Mouse (Mus musculus) macrophage (primary cell): ENCODE results near the gene Tnfrsf19. TPM values are rescaled to one million over a fixed set of nuclear protein-coding genes. Genes with fewer than 3 reads are reported as not detected.

Source experiments
- H3K27ac ChIP-seq: fragments of 350-480 bp; formaldehyde crosslinking; 2 replicates; pipeline ENCODE4 v1.9.0; 2021
- H3K36me3 ChIP-seq: fragments of 350-480 bp; formaldehyde crosslinking; 2 replicates; pipeline ENCODE4 v1.9.0; 2021; ENCODE audit errors: inconsistent target
- H3K4me3 ChIP-seq: fragments of 350-480 bp; formaldehyde crosslinking; 2 replicates; pipeline ENCODE4 v1.9.0; 2021; ENCODE audit errors: inconsistent target
- H3K79me2 ChIP-seq: fragments of 350-480 bp; formaldehyde crosslinking; 2 replicates; pipeline ENCODE4 v1.9.0; 2021; ENCODE audit errors: inconsistent target
- WGBS: methylation state at CpG from one replicate; pipeline ENCODE4 v1.1.7; 2026; ENCODE audit warnings: inconsistent platforms; ENCODE audit not compliant: missing documents; 5-methylcytosine and 5-hydroxymethylcytosine counted together
- polyA plus RNA-seq: library from polyadenylated mRNA; stranded (reverse); fragments of 250-400 nt; gene quantifications from 3 replicates; pipeline ENCODE4 v1.2.4, GENCODE M21; 2018; ENCODE audit warnings: inconsistent platforms

Gene Tnfrsf19
- polyA plus RNA-seq, 1 experiment from 2014 or later: not detected

DNA sequence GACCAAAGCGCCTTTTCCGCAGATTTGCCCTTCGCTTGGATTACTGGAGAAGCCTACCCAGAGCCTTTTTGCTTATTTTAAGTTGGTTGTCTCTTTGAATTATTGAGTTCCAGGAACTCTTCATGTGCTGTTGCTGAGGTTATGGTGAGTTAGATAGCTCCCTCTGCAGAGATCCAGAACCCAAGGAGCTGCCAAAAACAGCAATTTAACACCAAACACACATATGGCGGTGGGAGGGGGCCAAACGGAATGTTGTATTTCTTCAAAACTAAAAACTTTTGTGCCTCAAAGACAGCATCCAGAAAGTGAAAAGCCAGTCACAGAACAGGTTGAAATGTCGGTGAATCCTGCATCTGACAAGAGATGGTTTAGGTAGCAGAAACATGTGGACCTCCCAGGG lies 42.6 kb downstream of the Tnfrsf19 start:
- H3K27ac ChIP-seq: no peak overlapping the region
- H3K79me2 ChIP-seq: no peaks in the 10 kb centered on the region
- no peak overlapping the region for H3K4me3 ChIP-seq
- 94% methylated on average over 6 of the region's 6 CpGs for WGBS
- H3K36me3 ChIP-seq: no peaks in the 10 kb centered on the region

DNA sequence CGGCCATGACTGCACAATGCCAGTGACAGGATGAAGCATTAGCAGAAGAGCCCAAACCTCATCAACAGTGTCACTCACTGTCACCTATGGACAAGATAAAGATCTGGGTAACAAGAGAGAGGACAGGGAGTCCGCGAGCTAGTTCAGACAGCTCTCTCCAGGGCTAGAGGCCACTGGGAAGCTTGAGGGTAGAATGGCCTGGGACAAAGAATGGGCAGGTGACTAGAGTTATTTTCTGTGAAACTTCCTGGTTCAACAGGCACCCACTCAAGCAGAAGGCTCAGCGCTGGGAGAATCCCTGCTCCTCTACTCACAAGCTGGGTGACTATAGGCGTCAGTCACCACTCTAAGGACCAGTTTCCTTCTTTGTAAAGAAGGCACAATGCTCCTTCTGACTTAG lies 46.2 kb downstream of the Tnfrsf19 start:
- WGBS: 85% methylated on average over 5 of the region's 5 CpGs
- no peak overlapping the region for H3K27ac ChIP-seq
- no peaks in the 10 kb centered on the region for H3K79me2 ChIP-seq
- no peak overlapping the region for H3K4me3 ChIP-seq
- H3K36me3 ChIP-seq: no peaks in the 10 kb centered on the region

DNA sequence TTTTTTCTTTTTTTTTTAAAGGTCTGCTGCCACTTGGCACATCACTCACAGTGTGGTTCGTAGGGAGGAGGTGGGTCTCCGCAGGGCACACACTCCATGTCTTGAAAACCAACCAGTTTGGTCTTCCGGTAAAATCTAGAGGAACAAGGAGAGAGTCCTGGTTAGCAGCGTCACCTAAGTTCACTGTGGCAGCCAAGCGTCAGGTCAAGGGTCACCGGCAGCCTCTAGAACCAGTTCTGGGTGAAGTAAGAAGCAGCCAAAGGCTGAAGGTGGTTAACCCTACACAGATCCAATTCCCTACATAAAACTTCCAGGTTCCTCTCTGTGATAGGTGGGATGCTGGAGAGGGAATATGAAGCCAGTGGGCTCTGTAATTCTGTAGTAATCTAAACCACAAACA lies 49.7 kb downstream of the Tnfrsf19 start:
- H3K4me3 ChIP-seq: no peak overlapping the region
- WGBS: 90% methylated on average over 6 of the region's 6 CpGs
- no peaks in the 10 kb centered on the region for H3K79me2 ChIP-seq
- H3K27ac ChIP-seq: no peak overlapping the region
- no peaks in the 10 kb centered on the region for H3K36me3 ChIP-seq

DNA sequence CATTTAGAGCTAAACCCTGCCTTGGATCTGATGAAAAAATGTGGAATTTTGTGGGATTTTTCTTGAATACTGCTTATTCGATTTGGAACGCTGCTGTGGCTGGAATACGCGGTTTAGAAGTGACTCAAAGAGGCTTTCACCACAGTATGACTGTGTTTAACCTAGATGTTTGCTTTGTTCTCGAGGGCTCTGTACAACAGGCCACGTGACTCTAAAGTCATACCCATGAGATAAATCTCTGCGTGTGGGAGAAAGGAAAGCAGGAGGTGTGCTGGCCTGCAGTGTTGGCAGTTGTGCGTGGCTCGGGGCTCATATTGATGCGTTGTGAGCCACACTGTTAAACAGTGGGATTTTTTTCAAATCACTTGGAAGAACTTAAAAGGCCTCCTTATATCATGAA lies 52.8 kb downstream of the Tnfrsf19 start:
- 90% methylated on average over 10 of the region's 10 CpGs for WGBS
- no peak overlapping the region for H3K27ac ChIP-seq
- H3K4me3 ChIP-seq: no peak overlapping the region
- no peaks in the 10 kb centered on the region for H3K79me2 ChIP-seq
- H3K36me3 ChIP-seq: no peaks in the 10 kb centered on the region

DNA sequence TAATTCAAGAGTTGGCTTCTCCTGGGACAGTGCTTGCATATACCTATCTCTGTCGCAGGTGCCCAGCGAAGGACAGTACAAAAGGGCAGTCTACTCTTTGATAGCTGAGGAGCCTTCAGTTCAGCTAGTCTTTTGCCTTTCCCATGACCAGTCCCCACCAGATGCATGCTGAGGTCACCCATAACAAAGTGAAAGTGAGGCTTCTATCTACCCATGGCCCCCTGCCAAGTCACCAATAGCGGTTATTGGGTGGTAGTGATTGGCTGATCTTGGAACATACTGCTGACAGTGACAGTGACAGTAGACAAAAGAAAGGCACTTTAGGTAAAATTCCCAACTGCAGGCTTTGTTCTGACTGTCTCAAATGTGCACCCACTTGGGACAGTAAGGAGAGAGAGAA lies 53.2 kb downstream of the Tnfrsf19 start:
- H3K27ac ChIP-seq: no peak overlapping the region
- H3K4me3 ChIP-seq: no peak overlapping the region
- H3K36me3 ChIP-seq: no peaks in the 10 kb centered on the region
- H3K79me2 ChIP-seq: no peaks in the 10 kb centered on the region
- WGBS: 87% methylated on average over 3 of the region's 3 CpGs

DNA sequence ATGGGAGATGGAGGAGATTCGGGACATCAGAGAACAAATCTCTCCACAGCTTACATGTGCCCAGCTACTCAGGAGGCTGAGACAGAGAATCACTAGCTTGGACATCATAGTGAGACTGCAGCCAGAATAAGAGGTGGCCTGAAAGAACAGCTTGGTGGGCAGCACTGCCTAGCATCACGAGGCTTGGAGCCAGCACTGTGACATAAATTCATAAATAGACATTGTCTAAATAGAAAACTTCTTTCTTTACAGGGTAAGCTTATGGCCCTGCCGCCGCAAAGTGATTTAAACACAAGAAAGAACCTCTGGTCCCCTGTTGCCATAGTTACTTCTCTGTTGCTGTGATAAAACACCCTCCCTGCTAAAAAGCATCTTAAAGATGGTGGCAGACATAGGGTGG lies 54.1 kb downstream of the Tnfrsf19 start:
- H3K27ac ChIP-seq: no peak overlapping the region
- H3K79me2 ChIP-seq: no peaks in the 10 kb centered on the region
- no peak overlapping the region for H3K4me3 ChIP-seq
- 83% methylated on average over 4 of the region's 4 CpGs for WGBS
- H3K36me3 ChIP-seq: no peaks in the 10 kb centered on the region

DNA sequence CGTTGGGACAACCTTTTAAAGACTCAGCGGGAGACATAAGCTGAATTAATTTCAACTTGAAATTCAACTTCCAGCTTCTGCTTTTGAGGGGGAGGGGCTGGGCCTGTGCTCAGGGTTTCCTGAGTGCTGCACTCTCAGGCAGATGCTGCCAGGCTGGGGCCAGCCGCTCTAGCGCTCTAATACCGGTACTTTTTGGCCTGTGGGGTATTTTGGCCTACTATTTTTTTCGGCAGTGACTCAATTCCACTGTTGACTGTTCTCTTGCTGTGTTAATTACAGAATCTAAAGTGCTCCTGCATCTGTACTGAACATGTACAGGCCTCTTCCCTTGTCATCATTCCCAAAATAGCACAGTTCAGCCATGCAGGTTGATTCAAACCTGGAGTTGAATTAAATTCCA lies 58.1 kb downstream of the Tnfrsf19 start:
- Histone ChIP-seq H3K36me3 (no peaks in the 10 kb centered on the region), H3K4me3 (no peak overlapping the region), H3K27ac (no peak overlapping the region), H3K79me2 (no peaks in the 10 kb centered on the region)
- 14% methylated on average over 6 of the region's 6 CpGs for WGBS

DNA sequence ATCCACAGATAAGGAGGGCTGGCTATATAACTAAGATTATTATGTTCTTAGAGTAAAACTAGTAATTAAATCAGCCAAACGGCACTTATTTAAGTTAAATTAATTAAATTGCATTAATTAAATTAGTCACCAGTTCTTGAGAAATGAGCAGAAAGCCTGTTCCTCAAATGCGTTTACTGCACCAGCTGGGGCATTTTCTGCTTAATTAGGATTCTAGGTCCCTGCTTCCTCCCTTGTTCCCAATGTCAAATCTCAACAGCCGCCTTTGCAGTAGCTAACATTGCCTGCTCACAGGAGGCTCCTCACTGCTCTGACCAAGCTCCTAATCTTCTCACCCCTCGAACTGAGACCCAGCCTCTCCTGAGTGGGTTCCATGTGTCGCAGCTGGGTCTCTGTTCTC lies 59.4 kb downstream of the Tnfrsf19 start:
- H3K36me3 ChIP-seq: no peaks in the 10 kb centered on the region
- no peak overlapping the region for H3K4me3 ChIP-seq
- WGBS: 92% methylated on average over 5 of the region's 5 CpGs
- H3K27ac ChIP-seq: no peak overlapping the region
- H3K79me2 ChIP-seq: no peaks in the 10 kb centered on the region

DNA sequence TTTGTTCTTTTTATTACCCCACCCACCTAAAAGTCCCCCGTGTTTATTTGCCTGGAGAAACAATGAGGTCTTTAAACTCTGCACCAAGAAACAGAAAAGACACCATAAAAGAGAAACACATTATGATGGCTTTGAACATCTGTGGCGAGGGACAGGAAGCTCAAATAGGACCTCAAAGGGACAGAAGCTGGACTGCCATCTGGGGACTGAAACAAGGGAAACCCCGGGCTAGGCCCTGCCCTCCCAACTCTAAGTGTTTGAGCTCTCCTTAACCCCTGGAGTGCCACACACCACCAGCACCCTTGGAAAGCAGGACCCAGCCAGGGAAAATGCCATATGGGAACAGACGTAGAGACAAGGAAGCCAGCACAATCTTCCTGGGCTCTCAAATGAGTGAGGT lies 61.2 kb downstream of the Tnfrsf19 start:
- 31% methylated on average over 4 of the region's 4 CpGs for WGBS

DNA sequence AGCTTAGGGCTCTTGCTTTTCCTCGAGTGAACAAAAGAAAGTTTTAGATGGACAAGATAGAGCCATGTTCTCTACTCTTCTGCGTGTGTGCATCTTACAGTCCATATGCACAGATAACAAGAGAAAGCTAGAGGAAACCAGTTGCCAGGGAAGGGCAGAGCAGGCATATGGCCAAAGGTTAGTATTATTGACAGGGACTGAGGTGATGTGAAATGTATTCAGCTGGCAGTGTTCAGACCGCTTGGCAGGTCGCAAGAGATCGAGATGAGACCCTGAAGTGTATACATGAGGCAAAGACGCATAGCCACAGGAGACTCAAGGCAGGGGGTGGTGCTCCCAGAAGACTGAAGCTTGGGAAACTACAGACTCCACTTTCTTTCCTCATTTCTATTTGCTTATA lies 62.0 kb downstream of the Tnfrsf19 start:
- 88% methylated on average over 6 of the region's 6 CpGs for WGBS
- no peaks in the 10 kb centered on the region for H3K79me2 ChIP-seq
- H3K4me3 ChIP-seq: no peak overlapping the region
- H3K36me3 ChIP-seq: no peaks in the 10 kb centered on the region
- H3K27ac ChIP-seq: no peak overlapping the region

More for the DNA sequence above, 61.2 kb downstream of the Tnfrsf19 start:
- no peaks in the 10 kb centered on the region for H3K36me3 ChIP-seq
- no peaks in the 10 kb centered on the region for H3K79me2 ChIP-seq
- H3K4me3 ChIP-seq: no peak overlapping the region
- no peak overlapping the region for H3K27ac ChIP-seq

DNA sequence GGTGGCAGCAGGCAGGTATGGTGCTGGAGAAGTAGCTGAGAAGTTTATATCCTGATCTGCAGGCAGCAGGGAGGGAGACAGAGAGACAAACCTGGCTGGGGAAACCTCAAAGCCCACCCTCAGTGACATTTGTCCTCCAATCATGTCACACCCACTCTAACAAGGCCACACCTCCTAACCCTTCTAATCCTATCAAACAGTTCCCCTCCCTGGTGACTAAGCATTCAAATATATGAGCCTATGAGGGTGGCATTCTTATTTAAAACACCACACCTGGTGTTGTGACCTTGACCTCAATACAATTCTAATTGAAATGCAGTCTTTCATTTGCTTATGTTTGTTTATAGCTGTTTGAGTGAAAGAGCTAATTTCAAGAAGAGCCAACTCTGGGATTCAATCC lies 64.2 kb downstream of the Tnfrsf19 start:
- H3K36me3 ChIP-seq: no peaks in the 10 kb centered on the region
- no peaks in the 10 kb centered on the region for H3K79me2 ChIP-seq
- no peak overlapping the region for H3K27ac ChIP-seq
- no peak overlapping the region for H3K4me3 ChIP-seq

DNA sequence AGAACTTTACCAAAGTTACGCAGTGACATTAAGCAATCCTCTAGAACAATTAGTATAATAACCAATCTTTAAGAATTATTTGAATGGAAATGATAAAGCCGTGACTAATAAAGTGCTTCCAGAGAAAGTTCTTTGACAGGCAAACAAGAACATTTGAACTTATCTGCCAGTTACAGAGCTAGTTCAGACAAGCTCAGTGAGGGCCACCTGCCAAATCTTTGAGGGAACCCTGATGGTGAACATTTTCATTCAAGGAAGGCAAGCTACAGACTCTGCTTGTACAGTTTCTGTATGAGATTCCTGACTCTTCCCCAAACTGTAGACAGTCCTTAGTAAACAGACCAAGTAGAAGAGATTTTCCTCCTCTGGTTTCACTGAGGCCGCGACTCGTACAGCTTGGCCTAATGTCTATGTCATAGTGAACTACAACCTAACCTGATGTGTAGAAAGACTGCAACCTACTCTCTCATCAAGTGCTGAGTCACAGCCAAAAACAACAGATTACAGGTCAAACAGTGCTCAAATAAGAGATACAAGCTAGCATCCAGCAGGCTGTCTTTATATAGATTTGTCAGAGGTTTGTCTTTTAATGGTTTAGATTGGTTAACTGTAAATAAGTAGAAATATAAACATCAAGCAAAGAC lies 65.9 kb downstream of the Tnfrsf19 start:
- Histone ChIP-seq H3K4me3 (no peak overlapping the region), H3K27ac (no peak overlapping the region), H3K79me2 (no peaks in the 10 kb centered on the region), H3K36me3 (no peaks in the 10 kb centered on the region)
- 95% methylated on average over 5 of the region's 5 CpGs for WGBS

DNA sequence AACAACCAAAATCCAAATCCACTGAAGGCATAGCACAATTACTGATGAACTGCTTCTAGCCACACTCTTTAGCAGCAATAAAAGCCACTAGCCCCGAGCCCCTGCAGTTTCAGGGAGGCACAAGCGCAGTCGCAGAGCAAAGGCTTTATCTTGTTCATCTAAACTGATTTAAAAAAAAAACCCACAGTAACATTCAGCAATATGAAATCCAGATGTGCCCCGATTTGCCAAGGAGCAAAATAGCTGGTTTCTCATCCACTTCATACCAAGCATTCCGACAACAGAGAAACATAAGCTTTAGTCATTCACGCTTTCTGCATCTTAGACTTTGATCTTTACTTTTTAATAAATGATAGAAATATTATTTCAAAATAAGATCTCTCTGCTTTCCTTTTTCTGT lies 68.2 kb downstream of the Tnfrsf19 start:
- no peaks in the 10 kb centered on the region for H3K36me3 ChIP-seq
- no peak overlapping the region for H3K27ac ChIP-seq
- H3K4me3 ChIP-seq: no peak overlapping the region
- 85% methylated on average over 6 of the region's 6 CpGs for WGBS
- no peaks in the 10 kb centered on the region for H3K79me2 ChIP-seq

DNA sequence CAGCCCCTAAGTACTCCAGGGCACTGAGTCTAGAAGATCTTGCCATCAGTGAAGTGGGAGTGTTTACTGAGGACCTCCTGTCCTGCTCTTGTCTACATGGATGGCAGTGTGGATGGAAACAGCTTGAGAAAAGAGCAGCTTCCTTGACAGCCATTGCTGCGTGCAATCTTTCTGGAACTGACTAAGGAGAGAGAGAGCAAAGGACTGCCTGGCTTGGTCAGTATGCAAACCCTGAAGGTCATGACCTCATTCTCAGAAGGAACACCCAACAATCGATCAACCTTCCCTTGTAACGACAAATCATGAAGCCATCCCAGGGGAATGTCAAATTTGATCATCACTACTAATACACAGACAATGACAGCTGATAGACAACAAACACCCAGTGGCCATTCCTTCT lies 70.1 kb downstream of the Tnfrsf19 start:
- Histone ChIP-seq H3K36me3 (no peaks in the 10 kb centered on the region), H3K27ac (no peak overlapping the region), H3K79me2 (no peaks in the 10 kb centered on the region), H3K4me3 (no peak overlapping the region)
- 92% methylated on average over 3 of the region's 3 CpGs for WGBS

DNA sequence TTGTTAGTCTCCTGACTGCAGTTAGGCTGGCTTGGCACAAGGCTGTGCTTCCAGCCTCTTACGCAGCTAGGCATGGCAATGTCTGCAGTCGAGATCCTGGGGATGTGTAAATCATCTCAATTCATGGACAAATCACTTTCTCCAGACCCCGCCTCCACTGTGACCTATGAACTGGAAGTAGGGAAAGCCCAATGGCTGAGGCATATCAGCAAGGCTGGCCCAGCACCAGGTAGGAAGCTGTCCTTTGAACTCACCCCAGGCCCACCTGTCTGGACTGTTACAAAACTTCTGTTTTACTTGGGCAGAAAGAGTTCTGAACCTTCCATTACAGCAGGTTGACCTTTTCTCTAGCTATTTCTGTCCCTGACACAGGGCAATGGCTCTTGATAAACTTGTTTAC lies 70.6 kb downstream of the Tnfrsf19 start:
- Histone ChIP-seq H3K4me3 (no peak overlapping the region), H3K27ac (no peak overlapping the region), H3K36me3 (no peaks in the 10 kb centered on the region), H3K79me2 (no peaks in the 10 kb centered on the region)
- 100% methylated on average over 3 of the region's 3 CpGs for WGBS

DNA sequence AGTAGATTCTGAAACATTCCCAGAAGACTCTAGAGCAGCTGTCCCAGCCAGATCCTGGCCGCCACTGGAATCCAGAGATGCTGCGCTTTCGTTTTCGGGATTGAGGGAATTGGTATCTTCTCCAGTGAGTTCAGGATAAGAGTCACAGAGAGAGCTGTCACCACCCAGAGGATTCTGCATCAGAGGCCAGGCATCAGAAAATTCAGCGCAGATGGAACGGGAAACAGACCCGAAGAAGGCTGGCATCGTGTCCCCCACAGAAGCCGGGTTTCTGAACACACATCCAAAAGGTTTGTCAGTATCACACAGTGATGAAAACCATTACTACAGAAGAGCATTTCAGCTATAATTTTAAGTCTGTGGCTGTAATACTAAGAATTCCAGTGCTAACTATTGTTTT lies 75.3 kb downstream of the Tnfrsf19 start:
- H3K27ac ChIP-seq: no peak overlapping the region
- no peaks in the 10 kb centered on the region for H3K79me2 ChIP-seq
- no peak overlapping the region for H3K4me3 ChIP-seq
- WGBS: 94% methylated on average over 9 of the region's 9 CpGs
- H3K36me3 ChIP-seq: no peaks in the 10 kb centered on the region
